Mouse (Mus musculus) left cerebral cortex, postnatal 10 days (tissue): ENCODE results near the gene Actl11. TPM values are rescaled to one million over a fixed set of nuclear protein-coding genes. Genes with fewer than 3 reads are reported as not detected.
A peak's percentile ranks its signal among the peaks of the same experiment; 100 is the strongest.

Source experiments
- DNase-seq, 2 experiments: peaks; one replicate each; pipeline ENCODE4 v3.0.0; 2021 to 2022; ENCODE audit warnings: low spot score in 2 of 2, mixed read lengths in 1 of 2; ENCODE audit errors: extremely low spot score in 1 of 2
- intact Hi-C: fragments of 180-260 bp; cut with DNase I; formaldehyde crosslinking; loops from one replicate; pipeline ENCODE4 v1.15.1; 2025
- total RNA-seq, 2 experiments: library from RNA; stranded (reverse); gene quantifications; 2 replicates each; pipeline ENCODE4 v1.2.3; 2021

Gene Actl11
- total RNA-seq, 2 experiments from 2014 or later, result not detected

- peak; percentile 55 to 56 for DNase-seq
- intact Hi-C loops, result no loop called here
These were observed 10.2 kb upstream of the Actl11 start for GRCm38 (mm10) chr9:107917895-107918608.

GRCm38 (mm10) chr9:107918884-107919283 is 9.4 kb upstream of the Actl11 start:
- no peak for DNase-seq
- intact Hi-C loops, result no loop called here

GRCm38 (mm10) chr9:107919441-107919840 is 8.8 kb upstream of the Actl11 start:
- DNase-seq, result no peak
- intact Hi-C loops, result no loop called here

GRCm38 (mm10) chr9:107923021-107923420 is 5.2 kb upstream of the Actl11 start:
- no peak for DNase-seq
- intact Hi-C loops, result no loop called here

- DNase-seq, result no peak
- intact Hi-C loops, result no loop called here
These were observed 4.3 kb upstream of the Actl11 start for GRCm38 (mm10) chr9:107923956-107924355.

- intact Hi-C loops, result no loop called here
- DNase-seq, result no peak
These were observed 3.0 kb upstream of the Actl11 start for GRCm38 (mm10) chr9:107925251-107925650.

GRCm38 (mm10) chr9:107926920-107927420 is 1.3 kb upstream of the Actl11 start:
- intact Hi-C loops, result no loop called here
- DNase-seq, result no peak

- intact Hi-C loops, result no loop called here
- DNase-seq, result peak; percentile 57 to 59
These were observed 520 bp upstream of the Actl11 start for GRCm38 (mm10) chr9:107927749-107928148.

GRCm38 (mm10) chr9:107932221-107932620 is 4.0 kb downstream of the Actl11 start:
- intact Hi-C loops, result no loop called here
- DNase-seq, result no peak

GRCm38 (mm10) chr9:107934146-107934545 is 5.9 kb downstream of the Actl11 start:
- DNase-seq, result peak in 1 of 2 experiments; percentile 72
- intact Hi-C loops, result no loop called here

- intact Hi-C loops, result no loop called here
- no peak for DNase-seq
These were observed 7.1 kb downstream of the Actl11 start, which contains the start of gene Camkv for GRCm38 (mm10) chr9:107935374-107935773. Gene Camkv, plus strand, starts transcription at chr9:107935674.

- DNase-seq, result peak; percentile 53 to 76
- intact Hi-C loops, result no loop called here
These were observed 7.5 kb downstream of the Actl11 start for GRCm38 (mm10) chr9:107935790-107936214.

GRCm38 (mm10) chr9:107936215-107936822 is 8.1 kb downstream of the Actl11 start:
- DNase-seq, result peak in 1 of 2 experiments; percentile 78
- intact Hi-C loops, result no loop called here

- DNase-seq, result no peak
- intact Hi-C loops, result no loop called here
These were observed 8.6 kb downstream of the Actl11 start for GRCm38 (mm10) chr9:107936831-107937230.

- intact Hi-C loops, result no loop called here
- DNase-seq, result no peak
These were observed 19.2 kb downstream of the Actl11 start for GRCm38 (mm10) chr9:107947241-107948194.

GRCm38 (mm10) chr9:107949184-107949921 is 21.1 kb downstream of the Actl11 start:
- no peak for DNase-seq
- intact Hi-C loops, result no loop called here

GRCm38 (mm10) chr9:107949922-107950235 is 21.6 kb downstream of the Actl11 start, which contains the start of gene Traip:
Gene Traip, plus strand, starts transcription at chr9:107950136.
- intact Hi-C loops, result no loop called here
- no peak for DNase-seq

GRCm38 (mm10) chr9:107950460-107951355 is 22.4 kb downstream of the Actl11 start:
- intact Hi-C loops, result no loop called here
- peak; percentile 91 to 97 for DNase-seq
